Mouse (Mus musculus) embryonic facial prominence, embryonic 11.5 days (tissue): ENCODE data around the gene Sost. TPM values are rescaled to one million over a fixed set of nuclear protein-coding genes. Genes with fewer than 3 reads are reported as not detected.

ENCODE experiments used
- ATAC-seq: fragments of 200-750 bp; cut with Nextera tagmentation; replicated peaks from 2 replicates; pipeline ENCODE4 v1.8.0; 2017; ENCODE audit warnings: low read depth; ENCODE audit not compliant: insufficient number of reproducible peaks, low FRiP score, low TSS enrichment
- DNase-seq: peaks from one replicate; pipeline ENCODE4 v3.0.0-alpha.2; 2015; ENCODE audit warnings: low spot score
- H3K27ac ChIP-seq: fragments of 300-500 bp; sonication (generic); replicated peaks from 2 replicates; pipeline ENCODE4 v1.5.1; 2014; ENCODE audit warnings: mild to moderate bottlenecking, low read depth, low read length, control low read depth
- H3K27me3 ChIP-seq: fragments of 300-500 bp; sonication (generic); 2 replicates; pipeline ENCODE4 v1.6.1; 2014; ENCODE audit warnings: mild to moderate bottlenecking, low read length, moderate library complexity, mixed read lengths; ENCODE audit not compliant: control insufficient read depth, insufficient read depth
- H3K36me3 ChIP-seq: fragments of 300-500 bp; sonication (generic); replicated peaks from 2 replicates; pipeline ENCODE4 v1.6.1; 2014; ENCODE audit warnings: low read depth, mild to moderate bottlenecking, low read length, moderate library complexity, mixed read lengths; ENCODE audit not compliant: control insufficient read depth, insufficient read depth
- H3K4me1 ChIP-seq: fragments of 300-500 bp; sonication (generic); 2 replicates; pipeline ENCODE4 v1.6.1; 2014; ENCODE audit warnings: low read length, mixed read lengths; ENCODE audit not compliant: control insufficient read depth, insufficient read depth
- H3K4me2 ChIP-seq: fragments of 300-500 bp; sonication (generic); 2 replicates; pipeline ENCODE4 v1.6.1; 2014; ENCODE audit warnings: low read depth, mild to moderate bottlenecking, control low read depth, low read length, moderate library complexity
- H3K4me3 ChIP-seq: fragments of 300-500 bp; sonication (generic); 2 replicates; pipeline ENCODE4 v1.5.1; 2014; ENCODE audit warnings: low read depth, low read length, control low read depth
- H3K9ac ChIP-seq: fragments of 300-500 bp; sonication (generic); replicated peaks from 2 replicates; pipeline ENCODE4 v1.6.1; 2014; ENCODE audit warnings: mild to moderate bottlenecking, control low read depth, low read length
- H3K9me3 ChIP-seq: fragments of 300-500 bp; sonication (generic); replicated peaks from 2 replicates; pipeline ENCODE4 v1.6.1; 2016; ENCODE audit warnings: mild to moderate bottlenecking, low read length, inconsistent platforms, mixed read lengths; ENCODE audit not compliant: control insufficient read depth
- WGBS: fragments of 180-500 bp; shearing (Covaris S2); extraction: QIAGEN DNeasy Blood & Tissue Kit; methylation state at CpG from one replicate; pipeline ENCODE4 v1.1.7; 2014; 5-methylcytosine and 5-hydroxymethylcytosine counted together
- polyA plus RNA-seq: library from polyadenylated mRNA; unstranded; fragments of >200 nt; fragmentation: Nextera tagmentation; extraction: Ambion mirVana; gene quantifications from 2 replicates; pipeline ENCODE4 v1.2.1, GENCODE M21; 2014

The Sost gene
- polyA plus RNA-seq, 1 experiment from 2014 or later, result not detected

DNA sequence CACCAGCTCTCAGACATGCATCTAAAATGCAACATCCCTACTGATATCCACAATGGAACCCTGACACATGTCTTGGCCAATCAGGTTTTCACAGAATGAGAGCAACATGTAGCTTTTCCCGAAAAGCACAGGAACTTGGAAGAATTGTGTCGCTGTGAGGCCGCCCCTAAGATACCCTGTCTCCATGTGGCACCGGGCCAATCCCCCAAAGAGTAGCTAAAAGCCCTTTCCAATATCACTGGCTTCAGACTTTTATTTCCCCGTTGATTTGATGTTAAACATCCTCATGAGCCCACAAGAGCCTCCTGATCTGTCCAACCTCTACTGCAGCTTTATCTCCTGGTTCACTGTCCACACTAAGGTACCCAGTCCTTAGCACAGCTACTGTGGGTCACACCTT, 39.9 kb upstream of the Sost start:
- H3K27ac ChIP-seq, result no peak overlapping the region
- H3K4me3 ChIP-seq, result no peak overlapping the region
- H3K9me3 ChIP-seq, result no peaks in the 10 kb centered on the region
- no peak overlapping the region for H3K9ac ChIP-seq
- H3K4me2 ChIP-seq, result no peak overlapping the region
- 91% methylated on average over 5 of the region's 5 CpGs for WGBS
- ATAC-seq (no peak), DNase-seq (no peak)
- no peaks in the 10 kb centered on the region for H3K36me3 ChIP-seq
- no peaks in the 10 kb centered on the region for H3K27me3 ChIP-seq
- no peaks in the 10 kb centered on the region for H3K4me1 ChIP-seq

DNA sequence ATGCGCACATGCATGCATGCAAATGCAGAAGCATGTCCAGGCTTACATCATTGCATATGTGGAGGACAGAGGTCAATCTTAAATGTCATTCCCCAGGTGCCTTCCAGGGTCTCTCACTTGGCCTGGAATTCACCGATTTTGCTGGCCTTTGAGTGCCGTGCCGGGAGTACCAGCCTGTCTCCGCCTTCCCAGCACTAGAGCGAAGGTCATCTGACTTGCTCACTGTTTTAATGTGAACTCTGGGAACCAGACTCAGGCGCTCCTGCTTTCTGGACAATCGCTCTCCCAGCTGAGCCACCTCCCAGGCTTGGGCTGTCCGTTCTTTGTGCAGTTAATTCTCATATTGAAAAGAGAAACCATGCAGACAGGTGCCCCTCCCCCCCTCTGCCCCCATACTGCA, 39.5 kb upstream of the Sost start:
- H3K36me3 ChIP-seq, result no peaks in the 10 kb centered on the region
- 68% methylated on average over 9 of the region's 9 CpGs for WGBS
- ATAC-seq, result no peak
- H3K27me3 ChIP-seq, result no peaks in the 10 kb centered on the region
- DNase-seq, result no peak
- H3K9me3 ChIP-seq, result no peaks in the 10 kb centered on the region
- no peaks in the 10 kb centered on the region for H3K4me1 ChIP-seq
- H3K27ac ChIP-seq, result no peak overlapping the region
- no peak overlapping the region for H3K4me2 ChIP-seq
- no peak overlapping the region for H3K9ac ChIP-seq
- no peak overlapping the region for H3K4me3 ChIP-seq

DNA sequence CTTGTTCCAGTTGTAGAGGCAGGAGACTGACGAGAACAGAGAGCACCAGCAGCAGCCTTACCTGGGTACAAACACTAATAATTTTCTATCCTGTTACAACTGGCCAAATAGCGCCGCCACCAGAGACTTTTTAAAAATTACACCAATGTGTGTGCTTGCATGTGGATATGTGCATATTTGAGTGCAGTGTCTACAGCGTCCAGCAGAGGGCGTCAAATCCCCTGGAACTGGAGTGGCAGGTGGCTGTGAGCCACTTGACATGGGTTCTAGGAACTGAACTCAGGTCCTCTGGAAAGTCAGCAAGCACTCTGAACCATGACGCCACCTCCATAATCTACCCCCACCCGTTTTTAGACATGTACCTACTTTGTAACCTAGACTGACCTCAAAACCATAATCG, 37.4 kb upstream of the Sost start:
- Histone ChIP-seq H3K4me3 (no peak overlapping the region), H3K4me2 (no peak overlapping the region), H3K4me1 (no peaks in the 10 kb centered on the region), H3K36me3 (no peaks in the 10 kb centered on the region), H3K27me3 (no peaks in the 10 kb centered on the region), H3K27ac (no peak overlapping the region), H3K9me3 (no peaks in the 10 kb centered on the region), H3K9ac (no peak overlapping the region)
- WGBS, result 86% methylated on average over 8 of the region's 8 CpGs
- ATAC-seq (no peak), DNase-seq (no peak)

DNA sequence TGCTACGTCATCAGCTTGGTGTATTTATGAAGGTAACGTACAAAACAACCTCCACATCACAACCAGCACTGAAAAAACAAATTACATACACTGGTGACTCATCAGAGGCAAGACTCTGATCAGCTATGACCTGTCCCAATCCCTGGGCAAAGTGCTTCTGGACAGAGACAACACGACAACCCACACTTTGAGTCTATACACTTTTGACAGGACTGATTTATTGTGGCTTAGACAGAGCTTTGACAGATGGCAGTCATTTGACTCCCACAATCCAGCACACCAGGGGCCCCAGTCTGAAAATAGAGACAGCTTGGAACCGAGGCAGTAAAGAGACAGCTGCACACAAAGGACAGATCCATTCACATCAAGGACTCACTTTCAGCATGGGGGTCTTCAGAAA, 32.7 kb upstream of the Sost start:
- no peak for DNase-seq
- H3K9me3 ChIP-seq, result no peaks in the 10 kb centered on the region
- no peak overlapping the region for H3K4me3 ChIP-seq
- H3K4me1 ChIP-seq, result no peaks in the 10 kb centered on the region
- no peaks in the 10 kb centered on the region for H3K27me3 ChIP-seq
- no peaks in the 10 kb centered on the region for H3K36me3 ChIP-seq
- no peak overlapping the region for H3K27ac ChIP-seq
- no peak for ATAC-seq
- WGBS, result 56% methylated on average over 4 of the region's 4 CpGs
- H3K4me2 ChIP-seq, result no peak overlapping the region
- H3K9ac ChIP-seq, result no peak overlapping the region

DNA sequence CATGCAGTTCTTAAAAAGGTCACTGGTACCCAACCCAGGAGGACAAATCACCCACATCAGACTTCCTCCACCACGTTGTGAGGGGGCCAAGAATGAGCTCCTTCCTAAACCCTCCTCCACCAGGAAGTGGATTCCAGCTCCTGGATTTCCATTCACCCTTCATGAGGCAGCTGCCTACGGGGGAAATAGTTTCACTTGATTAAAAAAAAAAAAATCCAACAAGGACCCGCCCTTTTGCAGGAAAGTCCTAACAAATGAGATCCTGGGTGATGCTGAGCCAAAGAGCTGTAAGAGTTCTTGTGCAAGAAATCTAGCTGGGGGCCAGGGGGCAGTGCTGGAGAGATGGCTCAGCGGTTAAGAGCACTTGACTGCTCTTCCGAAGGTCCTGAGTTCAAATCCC, 31.4 kb upstream of the Sost start:
- DNase-seq (no peak), ATAC-seq (no peak)
- no peaks in the 10 kb centered on the region for H3K9me3 ChIP-seq
- H3K36me3 ChIP-seq, result no peaks in the 10 kb centered on the region
- H3K4me1 ChIP-seq, result no peaks in the 10 kb centered on the region
- H3K27ac ChIP-seq, result no peak overlapping the region
- no peak overlapping the region for H3K4me2 ChIP-seq
- 51% methylated on average over 5 of the region's 5 CpGs for WGBS
- H3K27me3 ChIP-seq, result no peaks in the 10 kb centered on the region
- H3K9ac ChIP-seq, result no peak overlapping the region
- no peak overlapping the region for H3K4me3 ChIP-seq

DNA sequence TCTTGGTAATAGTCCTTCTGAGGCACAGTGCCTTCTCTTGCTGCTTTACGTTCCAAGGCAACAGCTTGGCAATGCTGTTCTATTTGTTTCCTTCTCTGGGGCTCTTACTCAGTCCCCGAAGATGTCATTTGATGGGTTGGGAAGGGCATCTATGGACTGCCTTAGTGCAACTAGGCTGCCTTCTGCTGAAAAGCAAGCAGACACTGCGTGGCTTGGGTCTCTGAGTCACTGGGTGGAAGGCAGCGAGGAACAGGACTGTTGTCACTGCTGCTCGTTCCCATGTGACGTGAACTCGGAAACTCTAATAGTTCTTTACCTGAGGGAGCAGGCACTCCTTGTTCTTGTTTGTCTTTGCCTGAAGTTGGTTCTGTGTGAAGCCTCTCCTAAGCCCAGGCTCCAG, 29.1 kb upstream of the Sost start:
- H3K9me3 ChIP-seq, result no peaks in the 10 kb centered on the region
- WGBS, result 89% methylated on average over 7 of the region's 7 CpGs
- no peaks in the 10 kb centered on the region for H3K27me3 ChIP-seq
- no peak overlapping the region for H3K4me2 ChIP-seq
- H3K9ac ChIP-seq, result no peak overlapping the region
- ATAC-seq, result no peak
- no peaks in the 10 kb centered on the region for H3K36me3 ChIP-seq
- DNase-seq, result no peak
- H3K4me1 ChIP-seq, result no peaks in the 10 kb centered on the region
- no peak overlapping the region for H3K27ac ChIP-seq
- no peak overlapping the region for H3K4me3 ChIP-seq

DNA sequence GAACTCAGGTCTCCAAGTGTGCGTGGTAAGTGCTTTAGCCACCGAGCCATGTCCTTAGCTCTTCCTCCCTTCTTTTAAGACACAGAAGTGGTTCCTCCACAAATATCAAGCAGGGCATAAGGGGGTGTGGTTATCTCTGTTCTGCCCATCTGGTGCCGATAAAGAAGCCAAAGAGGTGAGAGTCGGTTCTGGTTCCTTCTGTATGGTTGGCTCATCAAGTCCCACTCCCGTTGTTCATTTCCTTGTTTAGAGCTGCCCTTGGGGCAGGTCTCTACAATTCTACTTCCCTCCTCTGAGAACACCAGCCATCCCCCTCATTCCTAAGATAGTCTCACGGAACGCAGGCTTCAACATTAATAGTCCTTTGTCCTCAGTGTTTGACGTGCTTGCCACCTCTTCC, 27.3 kb upstream of the Sost start:
- no peaks in the 10 kb centered on the region for H3K27me3 ChIP-seq
- H3K36me3 ChIP-seq, result no peaks in the 10 kb centered on the region
- WGBS, result 59% methylated on average over 8 of the region's 8 CpGs
- H3K4me3 ChIP-seq, result no peak overlapping the region
- H3K4me1 ChIP-seq, result no peaks in the 10 kb centered on the region
- H3K4me2 ChIP-seq, result no peak overlapping the region
- H3K27ac ChIP-seq, result no peak overlapping the region
- no peak overlapping the region for H3K9ac ChIP-seq
- DNase-seq, result no peak
- H3K9me3 ChIP-seq, result no peaks in the 10 kb centered on the region
- ATAC-seq, result no peak

DNA sequence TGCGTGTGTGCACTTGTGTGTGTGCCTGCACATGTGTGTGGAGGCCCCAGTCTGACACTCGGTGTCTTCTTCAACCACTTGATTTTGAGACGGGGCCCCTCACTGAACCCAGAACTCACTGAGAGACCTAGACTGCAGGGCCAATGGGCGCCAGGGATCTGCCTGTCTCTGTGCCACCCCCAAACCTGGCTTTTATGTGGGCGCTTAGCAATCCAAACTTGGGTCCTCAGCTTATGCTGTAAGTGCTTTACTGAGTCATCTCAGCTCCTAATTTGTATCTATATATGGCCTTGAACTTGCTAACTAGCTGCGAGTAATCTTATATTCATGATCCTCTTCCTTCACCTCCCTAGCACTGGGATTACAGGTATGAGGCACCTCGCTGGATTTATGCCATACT, 25.6 kb upstream of the Sost start:
- no peak overlapping the region for H3K9ac ChIP-seq
- WGBS, result 84% methylated on average over 7 of the region's 7 CpGs
- no peak overlapping the region for H3K4me2 ChIP-seq
- H3K36me3 ChIP-seq, result no peaks in the 10 kb centered on the region
- no peak for ATAC-seq
- H3K27me3 ChIP-seq, result no peaks in the 10 kb centered on the region
- no peaks in the 10 kb centered on the region for H3K9me3 ChIP-seq
- no peak overlapping the region for H3K27ac ChIP-seq
- H3K4me3 ChIP-seq, result no peak overlapping the region
- no peaks in the 10 kb centered on the region for H3K4me1 ChIP-seq
- DNase-seq, result no peak

DNA sequence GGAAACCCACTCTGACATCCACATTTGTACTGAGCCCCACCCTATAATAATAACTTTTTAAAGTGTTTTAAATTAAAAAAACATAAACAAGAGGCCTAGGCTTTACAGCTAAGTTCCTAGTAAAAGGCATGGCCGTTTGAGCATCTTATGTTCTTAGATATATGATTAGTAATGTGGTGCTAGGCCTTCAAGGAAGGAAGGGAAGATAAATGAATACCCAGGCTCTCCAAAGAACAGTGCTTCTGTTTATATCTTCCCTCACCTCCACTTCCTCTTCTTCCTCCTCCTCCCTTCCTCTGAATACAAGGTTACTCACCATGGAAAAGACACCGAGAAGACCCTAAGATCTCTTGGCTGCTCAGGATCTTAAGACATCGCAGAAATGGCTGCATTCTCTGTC, 25.0 kb upstream of the Sost start:
- no peak for DNase-seq
- Histone ChIP-seq H3K9ac (no peak overlapping the region), H3K9me3 (no peaks in the 10 kb centered on the region), H3K27ac (no peak overlapping the region), H3K36me3 (no peaks in the 10 kb centered on the region), H3K4me2 (no peak overlapping the region), H3K4me1 (no peaks in the 10 kb centered on the region), H3K4me3 (no peak overlapping the region), H3K27me3 (no peaks in the 10 kb centered on the region)
- ATAC-seq, result no peak
- WGBS, result 81% methylated on average over 3 of the region's 3 CpGs
